Mouse (Mus musculus): ENCODE data around the gene Trmt5.
A peak's percentile ranks its signal among the peaks of the same experiment; 100 is the strongest.

Gene Trmt5

DNA sequence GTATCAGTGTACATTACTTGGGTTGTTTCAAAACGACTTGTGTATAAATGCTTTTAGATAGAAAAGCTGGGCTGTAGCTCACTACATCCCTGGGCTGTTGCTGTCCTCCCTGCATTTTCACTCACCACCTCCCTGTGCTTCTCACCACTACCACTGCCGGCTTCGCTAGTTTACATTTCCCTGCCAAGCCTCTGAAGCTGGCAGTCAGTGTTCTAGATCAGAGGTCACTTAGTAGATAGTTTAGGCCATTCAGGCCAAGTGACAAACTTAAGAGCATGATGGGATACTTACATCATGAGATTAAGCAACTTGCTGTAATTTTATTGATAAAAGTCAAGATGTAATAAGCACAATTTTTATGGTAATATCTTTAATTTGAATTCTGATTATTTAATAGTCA is 11.6 kb downstream of the Trmt5 start:
- no peak for DNase-seq (ENCODE audit: extremely low read depth, insufficient read length, low spot score)

- DNase-seq (ENCODE audit: extremely low read depth, insufficient read length, low spot score) = no peak
These were observed 16.6 kb downstream of the Trmt5 start for GRCm38 (mm10) chr12:73269933-73270332.

- no peak for DNase-seq (ENCODE audit: extremely low read depth, insufficient read length, low spot score)
These were observed 17.0 kb downstream of the Trmt5 start for GRCm38 (mm10) chr12:73269531-73269930.

DNA sequence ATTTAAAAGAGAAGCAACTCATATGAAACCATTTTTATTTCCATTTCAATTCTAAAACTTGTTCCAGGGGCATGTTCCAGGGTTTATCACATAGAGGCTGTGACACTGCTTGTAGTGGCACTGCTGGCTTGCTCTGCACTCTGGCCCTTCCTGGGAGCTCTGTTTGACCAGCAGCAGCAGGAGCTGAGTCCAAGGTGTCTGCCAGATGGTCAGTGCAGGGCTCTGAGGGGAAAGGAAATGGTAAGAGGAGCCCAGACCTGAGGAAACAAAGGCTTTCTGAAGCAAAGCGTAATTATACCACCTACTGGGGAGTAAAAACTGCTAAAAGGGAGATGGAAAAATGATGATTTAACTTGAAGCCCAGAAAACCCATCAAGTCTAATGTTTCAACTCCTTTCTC is 18.0 kb downstream of the Trmt5 start:
- no peak for DNase-seq (ENCODE audit: extremely low read depth, insufficient read length, low spot score)

DNA sequence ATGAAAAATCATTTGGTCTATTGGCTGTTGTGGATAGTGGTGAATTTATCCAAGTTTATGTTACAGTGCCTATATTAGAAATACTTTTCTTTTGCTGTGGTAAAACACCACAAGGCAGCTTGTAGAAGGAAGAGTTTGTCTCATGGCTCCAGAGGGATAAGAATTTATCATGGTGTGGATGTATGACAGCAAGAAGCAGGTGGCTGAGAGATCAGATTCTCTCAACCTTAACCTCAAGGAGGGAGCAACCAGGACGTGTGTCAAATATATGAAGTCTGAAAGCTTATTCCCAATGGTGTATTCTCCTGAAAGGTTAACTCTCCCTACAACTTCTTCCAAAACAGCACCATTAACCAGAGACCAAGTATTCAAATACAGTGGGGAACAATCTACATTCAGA is 19.9 kb downstream of the Trmt5 start:
- no peak for DNase-seq (ENCODE audit: extremely low read depth, insufficient read length, low spot score)

DNA sequence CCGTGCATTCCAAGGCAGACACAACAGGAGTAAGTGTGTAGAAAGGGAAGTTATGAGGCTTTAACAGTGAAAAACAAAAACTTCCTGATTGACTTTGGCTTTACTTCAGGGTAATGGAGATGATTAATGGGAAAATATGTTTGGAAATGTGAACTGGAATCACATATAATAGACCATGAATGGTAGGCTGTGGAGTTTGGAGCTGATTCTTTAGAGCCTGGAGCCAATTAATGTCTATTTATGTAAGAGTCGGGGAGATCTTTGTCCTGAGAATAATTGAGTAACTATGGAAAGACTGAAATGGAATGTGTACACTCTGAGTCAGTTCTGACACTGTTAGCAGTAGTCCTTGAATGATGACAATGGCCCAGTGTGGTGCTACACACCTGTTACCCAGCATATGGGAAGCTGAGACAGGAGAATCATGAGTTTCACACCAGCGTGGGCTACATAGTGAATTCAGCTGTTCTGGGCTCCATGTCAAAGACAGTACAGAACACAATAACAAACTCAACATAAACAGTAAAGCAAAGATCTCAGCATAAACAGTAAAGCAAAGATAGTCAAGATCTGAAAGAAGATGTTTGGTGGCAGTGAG is 21.0 kb downstream of the Trmt5 start:
- no peak for DNase-seq (ENCODE audit: extremely low read depth, insufficient read length, low spot score)

DNA sequence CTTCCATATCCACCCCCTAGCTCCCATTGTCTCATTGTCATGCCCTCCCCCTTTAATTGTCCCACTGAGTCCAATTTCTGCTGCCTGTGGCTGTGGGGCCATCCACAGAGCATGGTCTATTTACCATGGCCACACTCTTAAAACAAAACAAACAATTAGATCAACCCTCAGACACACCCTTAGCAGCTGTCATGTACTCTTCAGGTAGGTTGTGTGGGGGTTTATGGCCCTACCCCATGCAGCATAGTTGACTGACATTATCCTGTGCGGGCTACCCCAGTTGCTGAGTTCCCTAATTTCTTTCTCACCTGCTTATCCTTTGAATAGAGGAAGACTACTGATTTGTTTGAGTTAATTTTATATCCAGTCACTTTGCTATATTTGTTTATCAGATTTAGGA is 26.2 kb downstream of the Trmt5 start:
- no peak for DNase-seq (ENCODE audit: extremely low read depth, insufficient read length, low spot score)

GRCm38 (mm10) chr12:73259269-73259668 is 27.2 kb downstream of the Trmt5 start:
- DNase-seq (ENCODE audit: extremely low read depth, insufficient read length, low spot score) = no peak

DNA sequence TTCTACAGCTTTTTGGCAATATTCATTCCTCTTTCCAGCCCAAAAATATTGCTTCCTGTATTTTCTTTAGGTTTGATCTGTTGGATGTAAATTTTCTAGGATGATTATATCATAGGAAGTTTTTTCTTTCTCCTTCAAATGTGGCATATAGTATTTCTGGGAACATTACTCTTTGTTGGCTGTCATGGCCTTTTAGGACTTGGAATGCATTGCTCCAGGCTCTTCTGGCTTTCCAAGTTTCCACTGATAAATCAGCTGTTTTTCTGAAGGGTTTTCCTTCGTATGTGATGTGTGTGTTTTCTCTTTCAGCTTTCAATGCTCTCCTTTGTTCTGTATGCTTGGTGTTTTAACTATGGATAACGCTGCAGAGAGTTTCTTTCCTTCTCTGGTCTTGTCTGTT is 31.5 kb downstream of the Trmt5 start:
- DNase-seq (ENCODE audit: extremely low read depth, insufficient read length, low spot score) = no peak

DNA sequence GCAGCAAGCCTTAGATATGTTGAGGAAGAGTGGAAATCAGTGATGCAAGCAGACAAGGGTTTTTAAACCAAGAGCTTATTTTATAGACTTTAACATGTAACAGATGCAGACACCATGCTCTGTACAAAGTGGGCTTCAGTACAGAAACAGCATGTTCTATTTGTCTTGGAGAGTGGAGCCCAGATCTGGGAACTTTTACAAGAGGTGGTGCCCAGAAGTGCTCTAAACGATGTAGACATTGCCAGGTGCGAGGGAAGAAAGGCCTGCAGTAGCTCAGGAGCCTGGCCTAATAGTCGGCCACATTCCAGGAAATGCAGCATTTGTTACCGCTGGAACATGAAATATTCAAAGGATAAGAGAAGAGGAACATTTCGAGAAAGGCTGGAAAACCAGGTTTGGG is 40.8 kb downstream of the Trmt5 start:
- no peak for DNase-seq (ENCODE audit: extremely low read depth, insufficient read length, low spot score)

- no peak for DNase-seq (ENCODE audit: extremely low read depth, insufficient read length, low spot score)
These were observed 44.5 kb downstream of the Trmt5 start for GRCm38 (mm10) chr12:73241960-73242359.

- no peak for DNase-seq (ENCODE audit: extremely low read depth, insufficient read length, low spot score)
These were observed 53.9 kb downstream of the Trmt5 start for GRCm38 (mm10) chr12:73232586-73232985.

GRCm38 (mm10) chr12:73231552-73231951 is 55.0 kb downstream of the Trmt5 start:
- no peak for DNase-seq (ENCODE audit: extremely low read depth, insufficient read length, low spot score)

GRCm38 (mm10) chr12:73230196-73230595 is 56.3 kb downstream of the Trmt5 start:
- DNase-seq (ENCODE audit: extremely low read depth, insufficient read length, low spot score) = peak; percentile 36
